8 mouse cellular contexts compared by ENCODE assay signal in the genomic region with DNA sequence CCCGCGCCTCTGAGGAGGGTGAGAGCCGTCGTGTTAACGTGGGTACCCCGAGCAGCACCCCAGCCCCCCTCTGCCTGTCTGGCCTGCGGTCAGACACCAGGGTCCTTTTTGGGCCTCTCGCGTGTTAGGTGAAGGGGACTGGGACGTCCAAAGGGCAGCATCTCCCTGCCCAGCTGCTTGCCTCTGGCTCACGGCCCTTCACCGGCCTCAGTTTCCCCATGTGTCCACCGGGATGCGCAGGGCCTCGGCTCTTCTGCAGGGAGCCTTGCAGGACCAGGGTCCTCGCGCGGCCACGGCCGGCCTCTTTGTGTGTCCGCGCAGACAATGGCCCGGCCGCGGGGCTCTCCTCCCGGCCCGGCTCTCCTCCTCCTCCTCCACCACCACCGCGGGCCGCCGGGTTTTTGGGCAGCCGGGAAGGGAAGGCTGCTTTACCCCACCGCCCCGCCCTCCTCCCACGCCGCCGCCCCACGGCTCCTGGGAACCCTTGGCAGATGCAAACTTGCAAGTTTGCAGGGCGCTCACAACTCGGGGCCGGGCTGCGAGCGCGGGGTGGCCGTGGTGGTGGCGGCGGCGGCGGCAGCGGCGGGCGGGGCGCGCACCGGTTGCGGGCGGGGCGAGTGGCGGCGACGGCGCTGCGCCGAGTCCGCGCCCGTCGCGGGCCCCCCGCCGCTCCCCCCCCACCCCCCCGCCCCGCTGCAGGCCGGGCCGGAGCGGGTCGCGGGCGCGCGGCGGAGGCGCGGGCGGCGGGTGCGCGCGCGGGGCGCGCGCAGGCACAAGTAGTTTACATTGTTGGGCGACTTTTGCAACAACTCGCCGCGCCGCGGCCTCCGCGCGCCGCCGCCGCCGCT. TPM values are rescaled to one million over a fixed set of nuclear protein-coding genes. Genes with fewer than 3 reads are reported as not detected.
DNase-seq lines count a peak whose midpoint lies in the region; ATAC-seq and TF ChIP-seq lines count a peak whose summit lies in the region.

No protein-coding gene starts in this region.

- H3K9ac ChIP-seq in heart, adult 2 months (ENCODE audit: low read depth, low read length) = peak overlapping the region; percentile 83
- peak overlapping the region; percentile 81 for H3K9ac ChIP-seq in liver, embryonic 13.5 days
- peak overlapping the region; percentile 91 for H3K9ac ChIP-seq in neural tube, embryonic 11.5 days (ENCODE audit: low read length)

- peak overlapping the region; percentile 87 for H3K4me2 ChIP-seq in liver, embryonic 13.5 days
- peak overlapping the region; percentile 94 for H3K4me2 ChIP-seq in neural tube, embryonic 11.5 days (ENCODE audit: low read depth)

- H3K27me3 ChIP-seq in heart, adult 2 months (ENCODE audit: control insufficient read depth, insufficient read depth, low read length) = no peaks in the 10 kb centered on the region
- no peaks in the 10 kb centered on the region for H3K27me3 ChIP-seq in kidney, adult 2 months (replicated peaks; ENCODE audit: control insufficient read depth, insufficient read depth, low read length)
- H3K27me3 ChIP-seq in liver, embryonic 13.5 days = peaks cover 34% of the 10 kb centered on the region
- H3K27me3 ChIP-seq in neural tube, embryonic 11.5 days (ENCODE audit: control insufficient read depth, insufficient read depth, low read length) = no peaks in the 10 kb centered on the region

- peak overlapping the region; percentile 85 for H3K4me3 ChIP-seq in heart, adult 2 months
- peak overlapping the region; percentile 76 for H3K4me3 ChIP-seq in kidney, adult 2 months (ENCODE audit: insufficient read depth, low read depth, low read length)
- H3K4me3 ChIP-seq in liver, embryonic 13.5 days (replicated peaks) = peak overlapping the region; percentile 76
- H3K4me3 ChIP-seq in neural tube, embryonic 11.5 days (ENCODE audit: low read depth, low read length) = peak overlapping the region; percentile 89

- peak; percentile 58 for DNase-seq in layer of hippocampus, adult 11-12 months (ENCODE audit: low spot score)
- no peak for DNase-seq in layer of hippocampus, adult 9-11 months
- peak; percentile 67 for DNase-seq in embryo, embryonic 10 days (ENCODE audit: low spot score)
- peak; percentile 86 to 87 for DNase-seq in heart, adult 2 months
- DNase-seq in kidney, adult 2 months = peak; percentile 88
- DNase-seq in liver, embryonic 13.5 days = peak; percentile 20
- DNase-seq in neural tube, embryonic 11.5 days (ENCODE audit: low spot score) = peak; percentile 77
- DNase-seq in thymus, adult 18-20 months = peak; percentile 32 to 37

- peaks cover 25% of the 10 kb centered on the region for H3K4me1 ChIP-seq in heart, adult 2 months (ENCODE audit: control insufficient read depth, insufficient read depth, low read length)
- peaks cover 37% of the 10 kb centered on the region for H3K4me1 ChIP-seq in kidney, adult 2 months (ENCODE audit: control insufficient read depth, insufficient read depth, low read length)
- H3K4me1 ChIP-seq in liver, embryonic 13.5 days (replicated peaks) = peaks cover 79% of the 10 kb centered on the region
- H3K4me1 ChIP-seq in neural tube, embryonic 11.5 days (ENCODE audit: control insufficient read depth, insufficient read depth, low read length) = peaks cover 38% of the 10 kb centered on the region

- peak; percentile 18; the same call in 1 of the 2 replicates for TF ChIP-seq POLR2A in heart, adult 2 months (IDR thresholded peaks at IDR 0.05; ENCODE audit: insufficient read depth, low read depth, low read length)
- no peak for TF ChIP-seq POLR2A in kidney, adult 2 months (IDR thresholded peaks at IDR 0.05; ENCODE audit: low read depth, low read length)

- intact Hi-C loops in heart, adult 2 months (cut with DNase I) = loop anchor here (1.0 to 5.0 kb wide), 6 partner anchors 13 to 124 kb away; no protein-coding TSS in a partner anchor

- no peak for TF ChIP-seq CTCF in heart, adult 2 months (IDR thresholded peaks at IDR 0.05)
- no peak for TF ChIP-seq CTCF in kidney, adult 2 months (conservative IDR thresholded peaks at IDR 0.05; ENCODE audit: insufficient read depth, insufficient read length, low read depth, low read length)

- H3K27ac ChIP-seq in heart, adult 2 months = peak overlapping the region; percentile 95
- peak overlapping the region; percentile 96 for H3K27ac ChIP-seq in kidney, adult 2 months (ENCODE audit: insufficient read depth, low read depth, low read length)
- H3K27ac ChIP-seq in liver, embryonic 13.5 days = peak overlapping the region; percentile 80
- peak overlapping the region; percentile 92 for H3K27ac ChIP-seq in neural tube, embryonic 11.5 days (ENCODE audit: low read depth, low read length)

- ATAC-seq in liver, embryonic 13.5 days (ENCODE audit: low read depth) = peak; percentile 22
- ATAC-seq in neural tube, embryonic 11.5 days (ENCODE audit: insufficient read depth, low FRiP score, low TSS enrichment) = peak; percentile 52; the same call in 1 of the 2 replicates

- H3K9me3 ChIP-seq in liver, embryonic 13.5 days (replicated peaks) = no peaks in the 10 kb centered on the region
- no peaks in the 10 kb centered on the region for H3K9me3 ChIP-seq in neural tube, embryonic 11.5 days (ENCODE audit: control insufficient read depth, low read length)

- peaks cover 3% of the 10 kb centered on the region for H3K79me2 ChIP-seq in heart, adult 2 months (replicated peaks; ENCODE audit: control insufficient read depth, insufficient read depth, low read length)

- 7% methylated on average over 93 of the region's 106 CpGs for WGBS in heart, adult 2 months
- WGBS in kidney, adult 2 months = 8% methylated on average over 88 of the region's 106 CpGs
- WGBS in liver, embryonic 13.5 days (ENCODE audit: insufficient replicate concordance) = under 1% methylated on average over 66 of the region's 106 CpGs
- under 1% methylated on average over 30 of the region's 106 CpGs for WGBS in neural tube, embryonic 11.5 days

- no peak for TF ChIP-seq EP300 in heart, adult 2 months (IDR thresholded peaks at IDR 0.05; ENCODE audit: insufficient read depth, low read depth, low read length)

- H3K36me3 ChIP-seq in heart, adult 2 months (ENCODE audit: control insufficient read depth, insufficient read depth, low read length) = no peaks in the 10 kb centered on the region
- H3K36me3 ChIP-seq in kidney, adult 2 months (ENCODE audit: control insufficient read depth, insufficient read depth, low read length) = no peaks in the 10 kb centered on the region
- no peaks in the 10 kb centered on the region for H3K36me3 ChIP-seq in liver, embryonic 13.5 days
- H3K36me3 ChIP-seq in neural tube, embryonic 11.5 days (ENCODE audit: control insufficient read depth, insufficient read depth, low read length) = no peaks in the 10 kb centered on the region

RNA-seq across cellular contexts. Expression of gene Rxra, which starts 0.5 kb away (rescaled TPM):
- total RNA-seq in heart, adult 2 months (2021) = 10 to 100 TPM; 45.1 to 52.0 TPM
- 42.7 and 52.6 TPM in 2 replicates for polyA plus RNA-seq in heart, adult 2 months (2012; rRNA removed)
- polyA plus RNA-seq in kidney, adult 2 months (2012; rRNA removed) = 94.8 and 107 TPM in 2 replicates
- polyA plus RNA-seq in liver, embryonic 13.5 days (2015; fragmentation: Nextera tagmentation; extraction: Ambion mirVana) = 3.5 and 3.7 TPM in 2 replicates
- polyA plus RNA-seq in neural tube, embryonic 11.5 days (2014; fragmentation: Nextera tagmentation; extraction: Ambion mirVana) = 6.8 and 7.2 TPM in 2 replicates
